Mouse (Mus musculus) cerebellum, postnatal 4 days (tissue): ENCODE measurements around the gene Chchd5.

Experiments
- DNase-seq, 2 experiments: peaks; one replicate each; pipeline ENCODE4 v3.0.0; 2022; ENCODE audit warnings: low spot score in 2 of 2, mixed read lengths in 1 of 2

The Chchd5 gene

DNA sequence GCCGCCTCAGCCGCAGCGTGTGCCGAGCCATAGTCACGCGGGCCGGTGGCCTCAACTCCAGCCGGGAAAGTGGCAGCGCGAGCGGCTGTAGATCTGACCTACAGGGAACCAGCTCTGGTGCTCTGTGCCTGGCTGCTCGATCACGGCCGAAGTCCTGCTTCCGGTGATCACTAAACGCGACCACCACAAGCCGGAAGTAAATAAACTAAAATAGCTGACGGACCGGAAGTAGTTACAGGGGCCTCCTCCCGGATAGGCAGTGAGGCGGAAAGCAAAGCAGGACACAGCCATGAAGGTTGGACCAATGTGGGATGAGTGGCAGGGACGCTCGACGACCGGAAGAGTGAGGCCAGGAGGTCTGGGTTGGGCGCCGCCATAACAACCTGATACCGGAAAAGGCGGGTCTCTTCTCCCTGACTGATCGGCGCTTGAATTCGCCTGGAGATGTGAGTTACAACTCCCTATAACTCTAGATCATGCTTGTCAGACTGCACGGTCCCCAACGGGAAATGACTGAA lies at the start of gene Chchd5:
TSS of gene Chchd5 (plus strand) at position 289 of the 518 bp plus-strand sequence.
- DNase-seq = peak; percentile 62 to 88

GRCm38 (mm10) chr2:129081097-129081496 lies 48.4 kb upstream of the Chchd5 start:
- no peak for DNase-seq

DNA sequence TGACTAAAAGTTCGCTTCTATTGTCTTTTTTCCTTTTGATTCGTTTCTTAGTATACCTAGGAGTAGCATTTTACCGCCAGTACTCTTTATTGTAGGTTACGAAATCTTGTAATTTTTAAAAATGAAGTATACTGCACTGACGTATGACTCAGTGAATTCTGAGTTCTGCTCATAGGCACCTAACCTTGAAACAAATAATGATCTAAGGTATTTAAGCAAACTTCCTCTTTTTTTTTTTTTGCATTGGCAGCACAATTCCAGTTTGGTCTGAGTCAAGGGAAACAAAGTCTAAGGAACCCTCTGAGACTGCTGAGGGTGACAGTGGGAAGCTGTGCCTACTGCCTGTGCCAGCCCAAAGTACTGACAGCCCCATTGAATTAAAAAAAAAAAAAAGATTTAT lies 46.0 kb upstream of the Chchd5 start:
- no peak for DNase-seq

DNA sequence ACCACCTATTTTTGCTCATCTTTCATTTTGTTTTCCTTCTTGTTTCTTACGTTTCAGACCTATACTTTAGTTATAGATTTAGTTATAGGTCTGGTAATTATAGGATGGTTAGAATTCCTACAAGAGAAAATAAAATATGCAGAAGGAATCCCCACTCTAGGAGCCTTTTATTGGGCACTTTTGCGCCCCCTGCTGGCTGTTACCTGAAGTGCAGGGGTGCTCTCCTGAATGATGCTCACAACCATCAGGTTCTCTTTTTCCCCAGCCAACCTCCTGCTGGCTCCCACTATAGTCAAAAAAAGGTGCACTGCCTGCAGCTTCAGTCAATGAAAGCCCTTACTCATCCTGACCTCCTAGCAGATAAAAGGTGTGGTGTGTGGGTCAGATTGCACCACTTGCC lies 44.5 kb upstream of the Chchd5 start:
- DNase-seq = no peak

GRCm38 (mm10) chr2:129087520-129087919 lies 42.0 kb upstream of the Chchd5 start:
- no peak for DNase-seq

DNA sequence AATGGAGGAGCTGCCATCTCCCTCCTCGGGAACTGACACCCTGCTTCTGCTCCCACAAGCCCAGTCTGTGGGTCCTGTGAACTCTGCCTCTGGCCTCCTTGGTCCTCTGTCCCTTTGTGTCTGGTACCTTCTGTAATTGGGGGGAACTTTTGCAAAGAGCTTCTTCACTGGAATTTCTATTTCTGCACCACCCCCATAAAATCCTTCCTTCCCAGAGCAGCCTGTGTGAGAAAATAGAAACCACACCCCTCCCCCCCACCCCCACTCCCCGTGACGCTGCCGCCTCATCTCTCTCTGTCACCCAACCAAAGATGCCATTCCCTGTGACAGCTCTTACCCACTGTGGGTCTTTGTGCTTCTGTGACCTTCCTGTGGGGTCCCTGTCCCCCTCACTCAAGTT lies 39.1 kb upstream of the Chchd5 start:
- DNase-seq = no peak

DNA sequence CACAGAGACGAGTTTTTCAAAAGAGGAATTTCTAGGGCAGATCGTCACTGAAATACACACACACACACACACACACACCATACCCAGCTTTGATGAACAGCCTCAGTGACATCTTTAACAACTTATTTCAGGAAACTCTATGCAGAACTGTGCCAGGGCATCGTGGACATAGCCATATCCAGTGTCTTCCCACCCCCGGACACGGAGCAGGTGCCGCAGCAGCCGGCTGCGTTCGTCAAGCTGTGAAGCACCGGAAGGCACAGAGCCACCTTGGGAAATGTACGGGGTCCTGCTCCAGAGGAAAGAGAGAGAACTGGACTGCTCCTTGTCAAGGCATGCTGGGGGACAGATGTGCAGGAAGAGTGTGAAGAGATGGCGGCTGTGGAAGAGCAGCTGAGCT lies 36.7 kb upstream of the Chchd5 start:
- DNase-seq = no peak

DNA sequence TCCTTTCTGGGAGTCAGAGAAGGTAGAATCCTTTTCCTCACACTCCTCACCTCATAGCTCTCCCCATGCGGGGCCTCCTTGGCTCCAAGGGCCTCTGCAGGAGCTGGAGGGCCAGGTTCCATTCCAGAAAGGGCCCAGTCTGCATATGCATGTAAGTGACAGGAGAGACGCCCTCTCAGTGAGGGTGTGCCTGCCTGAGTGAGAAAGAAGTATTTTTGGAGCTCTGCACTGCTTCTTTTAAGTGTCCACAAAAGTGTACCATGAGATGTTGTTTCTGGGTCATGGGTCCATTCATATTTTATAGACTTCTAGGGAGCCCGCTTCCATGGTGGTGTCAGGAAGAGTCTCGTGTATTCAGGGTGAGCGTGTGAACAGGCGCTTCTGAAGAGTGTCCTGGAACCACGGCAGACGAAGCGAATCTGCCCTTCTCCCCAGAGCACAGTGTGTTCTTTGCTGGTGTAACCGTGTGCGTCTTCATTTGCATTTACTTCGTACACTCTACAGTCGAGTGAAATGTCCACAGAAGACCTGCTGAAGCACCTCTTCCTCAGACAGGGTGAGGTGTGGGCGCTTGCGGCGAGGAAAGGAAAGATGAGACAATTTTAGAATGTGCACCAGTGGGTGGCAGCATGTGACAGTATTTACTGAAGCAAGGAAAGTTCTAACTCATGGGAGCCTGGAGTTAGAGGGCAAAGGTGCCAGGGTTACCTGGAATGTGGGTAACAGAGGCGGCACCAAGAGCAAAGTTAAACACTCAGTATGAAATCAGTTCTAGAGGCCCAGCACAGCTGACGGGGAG lies 35.4 kb upstream of the Chchd5 start:
- no peak for DNase-seq

DNA sequence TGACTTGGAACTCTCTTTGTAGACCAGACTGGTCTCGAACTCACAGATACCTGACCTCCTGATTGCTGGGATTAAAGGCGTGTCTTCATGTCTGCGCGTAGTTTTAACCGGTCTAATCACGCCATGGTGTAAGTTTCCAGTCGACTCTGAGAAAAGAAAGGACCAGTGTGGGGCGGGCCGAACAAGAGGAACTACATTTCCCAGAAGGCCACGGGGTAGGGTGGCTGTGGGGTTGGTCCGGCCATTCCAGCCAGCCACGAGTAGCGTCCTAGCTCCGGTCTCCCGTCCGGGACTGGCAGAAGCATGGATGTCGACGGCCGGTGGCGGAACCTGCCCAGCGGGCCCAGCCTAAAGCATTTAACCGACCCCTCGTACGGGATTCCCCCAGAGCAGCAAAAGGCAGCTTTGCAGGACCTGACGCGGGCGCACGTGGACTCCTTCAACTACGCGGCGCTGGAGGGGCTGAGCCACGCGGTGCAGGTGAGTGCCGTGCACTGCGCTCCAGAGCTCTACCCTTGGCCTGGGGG lies 28.7 kb upstream of the Chchd5 start, which contains the start of gene Polr1b:
TSS of gene Polr1b (plus strand) at position 212 of the 527 bp plus-strand sequence.
- peak; percentile 81 to 88 for DNase-seq

DNA sequence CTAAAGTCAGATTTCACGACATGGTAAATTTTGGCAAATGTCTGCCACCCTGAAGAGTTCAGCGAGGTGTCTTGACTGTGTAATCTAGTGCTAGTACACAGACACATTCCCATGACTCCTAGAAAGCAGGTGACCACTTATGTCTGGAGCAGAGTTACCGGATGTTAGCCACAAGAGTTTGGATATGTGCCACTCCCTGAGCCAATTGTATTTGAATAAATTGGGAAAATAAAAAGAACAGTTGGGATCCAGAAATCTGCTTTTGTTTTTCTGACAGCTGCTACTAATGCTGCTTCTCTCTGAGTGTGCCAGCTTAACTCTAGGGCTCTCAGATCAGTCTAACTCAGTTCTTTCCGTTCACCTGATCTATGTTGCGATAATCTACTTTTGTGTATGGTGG lies 16.6 kb upstream of the Chchd5 start:
- DNase-seq = no peak

- DNase-seq = no peak
These were observed 13.7 kb upstream of the Chchd5 start for GRCm38 (mm10) chr2:129115706-129116367.

DNA sequence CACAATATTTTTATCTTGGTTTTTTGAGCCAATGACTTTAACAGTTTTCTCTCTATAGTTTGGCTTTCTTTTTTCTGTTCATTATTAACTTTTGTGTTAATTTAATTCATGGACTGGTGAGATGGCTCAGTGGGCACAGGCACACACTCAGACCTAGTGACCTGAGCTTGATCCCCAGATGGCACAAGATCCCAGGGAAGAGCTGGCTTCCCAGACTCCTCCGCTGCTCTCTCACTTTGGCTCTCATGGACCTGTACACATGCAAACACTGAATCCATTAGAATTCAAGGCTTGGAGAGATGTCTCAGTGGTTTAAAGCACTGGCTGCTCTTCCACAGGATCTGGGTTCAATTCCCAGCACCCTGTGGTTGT lies 13.1 kb upstream of the Chchd5 start:
- no peak for DNase-seq

DNA sequence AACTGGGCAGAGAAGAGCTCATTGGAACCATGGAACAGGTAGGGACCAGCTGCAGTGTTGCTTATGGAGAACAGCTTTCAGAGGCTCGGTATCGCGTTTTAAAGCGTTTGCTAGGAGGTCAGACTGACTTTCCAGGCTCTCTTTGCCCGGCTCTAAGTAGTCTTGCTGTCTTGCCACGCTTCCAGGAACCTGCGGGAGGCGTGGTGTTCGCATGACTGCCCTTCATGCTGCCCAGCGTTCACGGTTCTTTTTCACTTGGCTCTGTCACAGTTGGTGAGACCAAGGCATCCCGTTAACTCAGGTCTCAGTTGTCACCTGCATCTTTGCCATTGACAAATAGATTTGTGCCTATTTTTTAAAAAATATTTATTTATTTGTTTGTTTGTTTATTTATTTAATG lies 11.4 kb upstream of the Chchd5 start:
- DNase-seq = no peak

GRCm38 (mm10) chr2:129121986-129122385 lies 7.5 kb upstream of the Chchd5 start:
- no peak for DNase-seq

DNA sequence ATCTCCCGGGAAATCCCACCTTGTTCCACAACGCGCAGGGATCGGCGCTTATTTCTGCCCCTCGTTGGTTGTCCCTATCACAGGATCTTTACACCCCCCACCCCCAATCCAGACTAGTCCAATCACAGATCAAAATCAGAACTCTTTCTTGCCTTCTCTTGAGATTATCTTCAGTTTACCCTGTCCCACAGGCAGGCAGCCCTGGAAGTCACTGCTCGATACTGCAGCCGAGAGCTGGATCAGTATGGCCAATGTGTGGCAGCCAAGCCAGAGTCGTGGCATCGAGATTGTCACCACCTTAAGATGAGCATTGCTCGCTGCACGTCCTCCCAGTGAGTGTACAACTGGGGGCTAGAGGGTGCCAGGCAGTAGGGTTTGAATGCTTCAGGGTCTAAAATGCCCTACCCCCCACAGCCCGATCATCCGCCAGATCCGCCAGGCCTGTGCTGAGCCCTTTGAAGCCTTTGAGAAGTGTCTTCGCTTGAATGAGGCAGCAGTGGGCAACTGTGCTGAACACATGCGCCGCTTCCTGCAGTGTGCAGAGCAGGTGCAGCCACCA lies 566 bp downstream of the Chchd5 start:
- DNase-seq = no peak

DNA sequence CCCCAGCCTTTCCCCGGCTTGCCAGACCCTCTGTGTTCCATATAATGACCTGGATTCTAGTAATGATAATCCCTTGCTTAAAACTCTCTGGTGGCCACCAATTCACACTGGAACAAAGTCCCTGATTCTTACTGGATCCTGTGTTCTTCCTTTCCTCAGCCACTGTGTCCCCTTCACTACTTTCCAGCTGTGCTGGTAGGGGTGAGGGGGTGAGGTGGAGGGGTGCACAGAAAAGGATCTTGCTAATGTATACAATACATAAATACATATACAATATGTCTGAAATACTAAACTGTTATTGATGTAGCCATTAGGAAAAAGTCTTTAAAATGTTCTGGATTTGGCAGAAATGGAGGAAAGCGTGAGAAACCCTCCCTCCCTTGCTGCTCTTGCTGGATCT lies 1.3 kb downstream of the Chchd5 start:
- no peak for DNase-seq

DNA sequence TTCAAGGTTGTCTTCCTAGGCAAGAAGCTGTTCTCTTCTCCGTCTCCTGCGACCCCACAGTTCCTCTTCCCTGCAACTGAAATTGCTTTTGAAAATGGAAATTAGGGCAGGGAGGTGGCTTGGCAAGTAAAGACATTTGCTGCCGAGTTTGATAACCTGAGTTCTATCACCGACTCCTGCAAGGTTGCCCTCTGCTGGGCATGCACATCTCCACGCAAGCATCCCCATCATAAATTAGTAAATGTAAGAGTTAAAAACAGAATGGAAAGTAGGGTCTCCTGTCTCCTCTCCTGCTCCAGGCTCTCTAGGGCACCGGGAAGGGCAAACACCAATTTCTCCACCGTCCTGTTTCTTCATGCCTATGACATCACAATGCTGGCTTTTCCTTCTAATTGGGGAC lies 2.7 kb downstream of the Chchd5 start:
- DNase-seq = no peak

DNA sequence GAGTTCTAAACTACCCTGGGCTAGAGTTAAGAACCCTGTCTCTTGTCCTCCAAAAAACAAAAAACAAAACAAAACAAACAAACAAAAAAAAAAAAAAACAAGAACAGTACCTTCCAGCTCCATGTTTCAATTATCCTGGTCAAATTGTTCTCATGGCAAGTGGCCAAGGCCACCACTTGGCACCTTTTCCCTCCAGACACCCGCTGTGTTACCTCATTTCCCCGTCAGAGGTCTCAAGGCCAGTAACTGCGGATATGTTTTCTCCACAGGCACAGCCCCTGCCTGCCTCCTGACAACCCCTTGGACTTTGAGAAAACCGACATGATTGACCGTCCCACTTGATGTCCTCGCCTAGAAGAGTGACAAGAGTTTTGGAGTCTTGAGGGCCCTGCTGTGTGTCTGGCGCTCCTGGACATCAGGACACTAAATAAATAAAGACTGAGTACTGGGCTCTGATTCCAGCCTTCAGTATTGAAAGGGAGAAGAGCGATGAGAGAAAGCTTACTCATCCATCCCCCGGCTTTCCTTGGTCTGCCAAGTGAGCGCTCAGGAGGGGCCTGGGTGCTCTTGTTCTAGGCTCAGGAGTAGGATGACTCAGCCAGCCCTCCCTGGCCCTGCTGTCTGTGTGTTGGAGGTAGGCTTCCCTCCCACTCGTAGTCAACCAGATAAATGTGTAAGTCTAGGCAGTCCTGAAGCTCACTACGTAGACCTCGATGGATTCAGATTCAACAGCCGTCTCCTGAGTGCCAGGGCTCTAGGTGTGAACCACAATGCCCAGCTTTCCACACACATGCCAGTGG lies 3.7 kb downstream of the Chchd5 start:
- DNase-seq = no peak

DNA sequence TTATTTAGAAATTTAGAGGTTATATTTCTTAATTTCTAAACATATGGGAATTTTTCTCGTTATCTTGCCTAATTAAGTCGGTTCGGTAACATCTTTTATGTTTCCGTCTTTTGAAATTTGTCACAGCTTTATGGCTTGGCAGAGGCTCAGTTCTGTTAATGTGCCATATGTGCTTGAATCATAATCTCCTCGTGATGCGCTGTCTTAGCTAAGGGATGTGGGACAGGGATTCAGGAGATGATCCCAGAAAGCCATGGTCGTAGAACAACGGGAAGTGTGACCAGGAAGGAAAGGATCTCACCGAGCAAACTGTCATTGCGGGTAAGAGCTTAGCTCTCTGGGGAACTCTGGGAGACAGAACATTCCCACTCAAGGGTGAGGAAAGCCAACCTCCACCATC lies 10.4 kb downstream of the Chchd5 start:
- no peak for DNase-seq

DNA sequence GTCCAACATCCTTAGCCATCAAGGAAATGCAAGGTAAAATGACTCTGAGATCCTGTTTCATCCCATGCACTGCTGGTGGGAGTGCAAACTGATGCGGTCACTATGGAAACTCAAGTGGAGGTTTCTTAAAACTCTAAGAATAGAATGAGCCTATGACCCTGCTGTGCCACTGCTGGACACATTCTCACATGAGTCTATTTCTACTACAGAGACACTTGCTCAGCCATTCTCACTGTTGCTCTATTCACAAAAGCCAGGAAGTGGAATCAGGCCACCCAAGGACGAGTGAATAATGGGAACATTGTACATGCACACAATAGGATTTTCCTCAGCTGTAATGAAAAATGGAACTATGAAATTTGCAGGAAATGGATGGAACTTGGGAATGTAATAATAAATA lies 19.3 kb downstream of the Chchd5 start:
- no peak for DNase-seq

DNA sequence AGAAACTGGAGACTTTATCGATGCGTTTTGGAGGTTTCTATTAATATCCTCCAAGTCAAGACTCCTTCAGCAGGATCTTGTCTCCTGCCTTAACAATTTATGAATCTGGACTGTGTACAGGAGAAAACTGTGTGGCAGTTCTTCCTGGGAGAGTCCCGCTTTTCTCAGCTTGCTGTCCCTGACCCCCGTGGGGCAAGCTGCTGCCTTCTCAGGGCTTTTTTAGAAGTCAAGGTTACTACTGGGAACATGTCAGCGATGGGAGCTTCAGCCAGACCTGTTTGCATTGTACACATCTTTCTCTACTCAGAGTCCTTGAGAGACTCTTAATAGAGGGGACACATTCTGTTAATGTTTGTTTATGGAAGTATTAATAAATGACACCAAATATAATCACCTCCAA lies 20.9 kb downstream of the Chchd5 start:
- DNase-seq = no peak

- no peak for DNase-seq
These were observed 21.6 kb downstream of the Chchd5 start for GRCm38 (mm10) chr2:129151111-129151510.
